Mouse (Mus musculus): ENCODE data around the gene Ephx1. TPM values are rescaled to one million over a fixed set of nuclear protein-coding genes. Genes with fewer than 3 reads are reported as not detected.

Gene Ephx1
- total RNA-seq (2023): under 1 TPM; 0.39 to 0.55 TPM

DNA sequence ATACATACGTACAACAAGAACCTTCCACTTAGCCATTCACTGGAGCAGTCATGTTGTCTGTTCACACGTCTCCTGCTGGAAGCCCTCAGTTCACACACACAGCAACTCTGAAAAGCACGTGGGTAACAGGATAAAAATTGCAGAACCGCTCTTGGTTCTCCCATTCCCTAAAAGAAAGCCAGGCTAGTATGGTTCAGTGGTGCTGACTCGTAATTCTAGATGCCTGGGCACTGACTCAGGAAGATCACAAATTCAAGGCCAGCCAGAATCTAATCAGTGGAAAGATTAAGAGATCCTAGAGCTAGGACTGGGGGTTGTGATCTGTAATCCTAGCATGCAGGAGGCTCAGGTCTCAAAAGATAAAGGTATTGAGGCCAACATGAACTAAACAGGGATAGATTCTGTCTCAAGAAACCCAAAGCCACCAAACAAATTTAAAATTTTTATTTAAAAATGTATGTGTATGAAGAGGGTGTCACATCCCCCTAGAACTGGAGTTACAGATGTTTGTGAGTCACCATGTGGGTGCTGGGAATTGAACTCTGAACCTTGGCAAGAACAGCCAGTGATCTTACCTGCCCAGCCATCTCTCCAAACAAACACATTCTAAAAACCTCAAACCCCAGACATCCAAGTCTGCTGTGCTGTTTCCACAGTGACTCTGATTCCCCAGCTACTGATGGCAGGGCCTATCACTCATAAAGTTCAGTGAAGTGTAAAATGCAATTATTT is at the start of gene Ephx1:
TSS of gene Ephx1 (minus strand) at position 149 of the 732 bp plus-strand sequence.

DNA sequence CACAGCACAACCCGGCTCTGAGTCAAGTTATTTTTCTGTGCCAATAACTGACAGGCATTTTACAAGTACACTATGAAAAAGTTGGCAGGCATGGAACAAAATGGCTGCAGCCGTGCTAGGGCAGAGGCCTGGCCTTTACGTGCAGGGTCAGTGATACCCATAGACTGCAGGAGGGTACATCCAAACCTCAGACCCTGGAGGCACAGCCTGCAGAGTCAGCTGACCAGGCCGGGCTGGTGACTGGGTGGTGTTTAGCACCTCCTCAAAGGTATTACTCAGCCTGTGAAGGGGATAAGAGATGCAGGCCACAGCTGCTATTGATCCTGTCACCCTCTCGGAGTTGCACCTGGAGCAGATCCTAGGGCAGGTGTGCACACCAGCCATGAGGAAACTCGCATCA is 30.2 kb upstream of the Ephx1 start, which contains the start of gene 9130409I23Rik:
TSS of gene 9130409I23Rik (plus strand) at position 301 of the 400 bp plus-strand sequence.

DNA sequence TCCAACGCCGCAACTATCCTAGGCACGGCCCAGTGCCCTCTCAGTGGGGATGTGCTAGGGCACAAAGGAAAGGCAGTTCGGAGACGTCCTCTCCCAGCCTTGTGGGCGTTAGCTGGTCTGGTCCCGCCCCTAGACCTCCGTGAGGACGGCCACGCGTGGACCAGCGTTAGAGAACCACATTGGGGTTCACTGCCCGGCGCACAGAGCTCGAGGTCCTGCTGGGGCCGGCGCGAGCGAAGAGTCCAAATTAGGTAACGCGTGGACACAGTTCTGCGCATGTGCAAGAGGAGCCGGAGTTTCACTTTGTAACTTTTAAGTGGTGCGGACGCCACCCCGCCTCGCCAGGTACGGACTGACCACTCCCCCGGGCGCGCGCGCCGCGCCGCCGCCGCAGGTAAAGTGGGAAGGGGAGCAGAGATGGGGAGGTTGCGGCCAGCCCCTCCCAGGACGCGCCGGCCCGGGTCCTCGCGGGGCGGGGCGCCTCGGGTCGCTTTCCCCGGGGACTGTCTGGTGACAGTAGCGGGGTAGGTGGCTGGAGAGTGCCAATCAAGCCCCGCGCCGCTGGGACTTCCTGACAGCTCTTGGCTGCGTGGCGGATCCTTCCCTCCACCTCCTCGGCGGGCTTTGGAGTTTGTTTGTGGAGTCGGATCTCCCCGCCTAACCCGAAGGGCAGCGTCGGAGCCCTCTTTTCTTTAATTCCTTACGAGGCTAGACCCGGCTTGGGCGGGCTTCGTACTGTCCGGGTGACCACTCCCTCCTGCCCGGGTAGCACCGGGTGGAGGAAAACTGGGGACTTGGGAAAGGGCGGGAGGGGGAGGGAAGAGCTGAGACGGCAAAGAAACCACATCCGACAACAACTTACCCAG is 78.3 kb downstream of the Ephx1 start, which contains the start of gene Tmem63a:
TSS of gene Tmem63a (plus strand) at position 179 of the 866 bp plus-strand sequence.

DNA sequence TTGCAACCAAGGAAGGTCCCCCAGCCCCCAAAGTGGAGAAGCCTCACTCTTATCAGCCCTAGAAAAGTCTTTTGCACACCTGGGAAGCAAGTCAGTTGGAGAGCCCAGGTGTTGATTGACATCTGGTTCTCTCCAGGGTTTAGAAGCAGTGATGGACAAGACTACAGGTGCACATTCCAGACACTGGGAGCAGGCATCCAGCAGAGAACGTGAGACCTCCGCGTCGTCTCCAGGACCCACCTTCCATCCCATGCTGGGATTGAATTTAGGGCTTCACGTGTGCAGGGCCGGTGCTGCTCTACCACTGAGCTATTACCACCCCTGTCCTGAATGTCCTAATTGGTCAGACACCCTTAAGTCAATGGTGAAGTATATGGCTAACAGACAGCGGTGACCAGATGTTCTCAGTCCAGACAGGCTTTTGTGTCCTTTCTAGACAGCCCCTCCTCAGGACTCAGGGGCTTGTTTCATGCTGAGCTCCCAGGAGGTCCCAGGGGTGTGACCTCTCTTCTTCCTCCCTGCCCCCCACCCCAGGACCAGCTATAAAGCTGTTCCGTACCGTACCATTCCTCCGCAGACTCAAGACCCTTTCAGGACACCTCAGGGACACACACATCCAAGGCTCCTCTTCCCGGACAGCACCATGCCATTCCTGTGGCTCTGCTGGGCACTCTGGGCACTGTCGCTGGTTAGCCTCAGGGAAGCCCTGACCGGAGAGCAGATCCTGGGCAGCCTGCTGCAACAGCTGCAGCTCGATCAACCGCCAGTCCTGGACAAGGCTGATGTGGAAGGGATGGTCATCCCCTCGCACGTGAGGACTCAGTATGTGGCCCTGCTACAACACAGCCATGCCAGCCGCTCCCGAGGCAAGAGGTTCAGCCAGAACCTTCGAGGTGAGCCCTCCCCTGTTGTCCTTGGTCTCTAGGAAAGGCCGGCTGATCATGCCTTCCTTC is 86.0 kb downstream of the Ephx1 start, which contains the start of gene Lefty1:
TSS of gene Lefty1 (plus strand) at position 556 of the 953 bp plus-strand sequence.

Other genes starting within 250 kb of the Ephx1 start
- gene H3f3a, start 207.0 kb downstream of the Ephx1 start, total RNA-seq (2023): 1,000 to 10,000 TPM; 1,597 to 1,610 TPM
- gene Sde2, start 169.8 kb downstream of the Ephx1 start, total RNA-seq (2023): 10 to 100 TPM; 39.0 to 49.5 TPM
- not detected for gene Lefty2, start 127.8 kb downstream of the Ephx1 start, total RNA-seq (2023)
- gene Pycr2, start 116.6 kb downstream of the Ephx1 start, total RNA-seq (2023): 10 to 100 TPM; 15.8 to 18.7 TPM
- gene Lefty1, start 85.9 kb downstream of the Ephx1 start, total RNA-seq (2023): 1 to 10 TPM in 1 of 2 experiments, not detected in 1; 1.3 TPM
- 10 to 100 TPM; 67.6 to 79.7 TPM for gene Tmem63a, start 78.6 kb downstream of the Ephx1 start, total RNA-seq (2023)
- not detected for gene 9130409I23Rik, start 30.3 kb upstream of the Ephx1 start, total RNA-seq (2023)
- 10 to 100 TPM; 10.1 TPM for gene Nvl, start 123.3 kb upstream of the Ephx1 start, total RNA-seq (2023)
- 10 to 100 TPM; 33.1 to 34.5 TPM for gene Cnih4, start 123.8 kb upstream of the Ephx1 start, total RNA-seq (2023)
- gene Wdr26, start 191.1 kb upstream of the Ephx1 start, total RNA-seq (2023): 100 to 1,000 TPM; 185 to 211 TPM

Data from neutrophil, adult 83 days (primary cell).